Mouse (Mus musculus) MEL (cell line): Measurements from ENCODE around the gene Aldh1l2. TPM values are rescaled to one million over a fixed set of nuclear protein-coding genes. Genes with fewer than 3 reads are reported as not detected.

ENCODE experiments used
- DNase-seq: peaks from one replicate; pipeline ENCODE4 v3.0.0; 2011; ENCODE audit warnings: low read depth, low spot score
- H3K27ac ChIP-seq: 2 replicates; pipeline ENCODE4 v1.5.1; 2012; ENCODE audit warnings: low read depth, mild to moderate bottlenecking, control low read depth, low read length, moderate library complexity; ENCODE audit not compliant: control insufficient read depth
- H3K27me3 ChIP-seq, 2 experiments: fragments of 150-350 bp in 1 of 2; sonication (generic) in 1 of 2; 2 replicates each; pipeline ENCODE4 v1.6.1; 2012; ENCODE audit warnings: low read length in 2 of 2, mild to moderate bottlenecking in 2 of 2, improper control_type of control experiment in 1 of 2, moderate library complexity in 1 of 2; ENCODE audit not compliant: insufficient read depth in 2 of 2, control insufficient read depth in 1 of 2
- H3K36me3 ChIP-seq, 2 experiments: 2 replicates each; pipeline ENCODE4 v1.6.1; 2012 to 2014; ENCODE audit warnings: low read length in 2 of 2, improper control_type of control experiment in 1 of 2, inconsistent platforms in 1 of 2, mild to moderate bottlenecking in 1 of 2; ENCODE audit not compliant: insufficient read depth in 2 of 2, control insufficient read depth in 1 of 2
- H3K4me1 ChIP-seq, 2 experiments: fragments of 150-350 bp in 1 of 2; sonication (generic) in 1 of 2; 2 replicates each; pipeline ENCODE4 v1.6.1; 2012; ENCODE audit warnings: low read length in 2 of 2, improper control_type of control experiment in 1 of 2, mild to moderate bottlenecking in 1 of 2; ENCODE audit not compliant: insufficient read depth in 2 of 2, control insufficient read depth in 1 of 2
- H3K4me3 ChIP-seq, 2 experiments: fragments of 150-350 bp in 1 of 2; sonication (generic) in 1 of 2; 2 replicates each; pipeline ENCODE4 v1.5.1; 2012; ENCODE audit warnings: low read depth in 2 of 2, low read length in 2 of 2, mild to moderate bottlenecking in 2 of 2, moderate library complexity in 2 of 2, control low read depth in 1 of 2, improper control_type of control experiment in 1 of 2; ENCODE audit not compliant: control insufficient read depth in 1 of 2, insufficient read depth in 1 of 2
- H3K79me2 ChIP-seq: 2 replicates; pipeline ENCODE4 v1.6.1; 2012; ENCODE audit warnings: mild to moderate bottlenecking, low read length, moderate library complexity; ENCODE audit not compliant: control insufficient read depth, poor library complexity, insufficient read depth
- H3K9ac ChIP-seq: 2 replicates; pipeline ENCODE4 v1.6.1; 2012; ENCODE audit warnings: low read depth, mild to moderate bottlenecking, control low read depth, low read length, moderate library complexity; ENCODE audit not compliant: control insufficient read depth, poor library complexity, severe bottlenecking
- H3K9me3 ChIP-seq: fragments of 150-350 bp; sonication (generic); replicated peaks from 2 replicates; pipeline ENCODE4 v1.6.1; 2012; ENCODE audit warnings: mild to moderate bottlenecking, low read length, improper control_type of control experiment, moderate library complexity; ENCODE audit not compliant: insufficient read depth
- CHD2 ChIP-seq: IDR thresholded peaks from 2 replicates; pipeline ENCODE4 v1.6.1; 2011; ENCODE audit warnings: low read length, improper control_type of control experiment
- CTCF ChIP-seq, 3 experiments: IDR thresholded peaks in 2 of 3; conservative IDR thresholded peaks in 1 of 3; 2 replicates each; pipeline ENCODE4 v1.5.1; 2011 to 2012; ENCODE audit warnings: low read length in 3 of 3, low read depth in 2 of 3, mild to moderate bottlenecking in 2 of 3, improper control_type of control experiment in 1 of 3, inconsistent platforms in 1 of 3, mixed read lengths in 1 of 3, moderate library complexity in 1 of 3; ENCODE audit not compliant: control insufficient read depth in 1 of 3, insufficient read depth in 1 of 3, poor library complexity in 1 of 3, severe bottlenecking in 1 of 3
- ETS1 ChIP-seq: IDR thresholded peaks from 2 replicates; pipeline ENCODE4 v1.6.1; 2012; ENCODE audit warnings: low read depth, mild to moderate bottlenecking, inconsistent platforms, low read length, improper control_type of control experiment, moderate library complexity
- GABPA ChIP-seq: IDR thresholded peaks from 2 replicates; pipeline ENCODE4 v1.6.1; 2012; ENCODE audit warnings: low read depth, mild to moderate bottlenecking, inconsistent platforms, low read length, improper control_type of control experiment, moderate library complexity
- HCFC1 ChIP-seq: IDR thresholded peaks from 2 replicates; pipeline ENCODE4 v1.6.1; 2012; ENCODE audit warnings: low read depth, mild to moderate bottlenecking, inconsistent platforms, low read length, improper control_type of control experiment, moderate library complexity
- JUND ChIP-seq: IDR thresholded peaks from 2 replicates; pipeline ENCODE4 v1.6.1; 2011; ENCODE audit warnings: low read depth, mild to moderate bottlenecking, improper control_type of control experiment, low read length
- MAFK ChIP-seq: IDR thresholded peaks from 2 replicates; pipeline ENCODE4 v1.6.1; 2011; ENCODE audit warnings: low read depth, mild to moderate bottlenecking, low read length, improper control_type of control experiment, borderline replicate concordance
- MYC ChIP-seq: IDR thresholded peaks from 2 replicates; pipeline ENCODE4 v1.6.1; 2011; ENCODE audit warnings: low read depth, mild to moderate bottlenecking, low read length, improper control_type of control experiment, moderate library complexity
- NRF1 ChIP-seq: IDR thresholded peaks from 2 replicates; pipeline ENCODE4 v1.6.1; 2014; ENCODE audit warnings: low read depth, mild to moderate bottlenecking, inconsistent platforms, low read length, improper control_type of control experiment, moderate library complexity; ENCODE audit not compliant: poor library complexity, insufficient read depth, severe bottlenecking
- SIN3A ChIP-seq: IDR thresholded peaks from 2 replicates; pipeline ENCODE4 v1.6.1; 2012; ENCODE audit warnings: low read length, improper control_type of control experiment, inconsistent platforms
- TAL1 ChIP-seq: IDR thresholded peaks from 2 replicates; pipeline ENCODE4 v1.6.1; 2012; ENCODE audit warnings: mild to moderate bottlenecking, inconsistent platforms, low read length, moderate library complexity, mixed read lengths
- TBP ChIP-seq: IDR thresholded peaks from 2 replicates; pipeline ENCODE4 v1.8.0; 2011; ENCODE audit warnings: low read depth, low read length, improper control_type of control experiment
- USF1 ChIP-seq: IDR thresholded peaks from 2 replicates; pipeline ENCODE4 v1.6.1; 2014; ENCODE audit warnings: low read depth, mild to moderate bottlenecking, inconsistent platforms, low read length, improper control_type of control experiment, moderate library complexity
- polyA plus RNA-seq, 2 experiments: library from polyadenylated mRNA; stranded (reverse) in 1 of 2; unstranded in 1 of 2; fragments of >175 nt in 1 of 2; fragments of >200 nt in 1 of 2; gene quantifications; 2 replicates each; pipeline versions ENCODE4 v1.2.1 to v1.2.4; 2012; ENCODE audit warnings: low replicate concordance in 2 of 2, low read depth in 1 of 2; ENCODE audit not compliant: insufficient read length in 2 of 2, insufficient read depth in 1 of 2, missing spikeins in 1 of 2
- total RNA-seq: library from RNA; depleted of rRNA; stranded (reverse); fragments of 300-350 nt; gene quantifications from 2 replicates; pipeline ENCODE4 v1.2.3, GENCODE M21; 2012

Gene Aldh1l2
- total and polyA plus RNA-seq, 3 experiments: 1.0 to 24.0 (median 6.7) TPM

DNA sequence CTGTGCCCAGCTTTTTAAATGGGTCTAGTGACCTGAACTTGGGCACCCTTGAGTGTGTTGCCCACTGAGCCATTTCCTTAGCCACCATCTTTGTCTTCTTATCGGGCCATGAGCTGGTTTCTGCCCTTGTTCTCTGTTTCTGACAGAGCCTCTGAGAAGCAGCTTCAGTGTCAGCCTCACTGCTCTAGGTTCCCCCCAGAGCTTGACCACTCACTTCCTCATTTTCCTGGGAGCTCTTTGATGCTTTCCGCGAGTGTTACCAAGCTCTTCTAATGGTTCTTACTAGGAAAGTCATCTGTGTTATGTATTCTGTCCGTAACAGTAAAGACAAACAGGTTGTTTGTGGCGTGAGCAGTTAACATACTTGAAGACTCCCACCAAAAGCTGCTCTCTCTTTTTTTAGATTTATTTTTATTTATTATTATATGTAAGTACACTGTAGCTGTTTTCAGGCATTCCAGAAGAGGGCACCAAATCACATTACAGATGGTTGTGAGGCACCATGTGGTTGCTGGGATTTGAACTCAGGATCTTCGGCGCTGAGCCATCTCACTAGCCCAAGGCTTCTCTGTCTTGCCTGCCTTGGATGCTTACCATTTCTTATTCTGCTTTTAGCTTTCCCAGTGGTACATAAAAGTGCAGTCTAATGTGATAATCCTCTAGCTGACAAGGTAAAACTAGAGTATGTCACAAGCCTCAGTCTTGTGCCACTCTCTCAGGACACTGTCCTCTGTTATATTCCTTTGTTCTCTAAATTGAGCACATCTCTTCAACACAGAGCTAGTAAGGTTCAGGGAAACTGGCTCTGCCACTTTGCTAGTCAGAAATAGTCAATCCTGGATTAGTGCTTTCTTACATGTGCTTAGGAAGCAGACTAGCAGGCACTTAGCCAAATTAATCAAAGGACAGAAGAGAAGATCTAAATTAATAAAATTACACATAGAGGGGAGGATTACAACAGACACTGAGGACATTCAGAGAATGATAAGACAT, 31.8 kb upstream of the Aldh1l2 start:
- no peaks in the 10 kb centered on the region for H3K4me1 ChIP-seq
- H3K79me2 ChIP-seq: no peaks in the 10 kb centered on the region
- no peaks in the 10 kb centered on the region for H3K27me3 ChIP-seq
- peaks cover 0 to 8% of the 10 kb centered on the region in 2 experiments; a peak in 2 of 4 replicates for H3K36me3 ChIP-seq
- H3K27ac ChIP-seq: no peak overlapping the region
- no peak overlapping the region for H3K4me3 ChIP-seq
- H3K9ac ChIP-seq: no peak overlapping the region
- no peaks in the 10 kb centered on the region for H3K9me3 ChIP-seq
- peak; percentile 56 for DNase-seq
- peak in 1 of 3 experiments; percentile 9; a peak in 1 of 6 replicates for TF ChIP-seq CTCF (IDR thresholded peaks at IDR 0.05 in 2 of 3, conservative IDR thresholded peaks at IDR 0.05 in 1 of 3; ENCODE audit: control insufficient read depth in 1 of 3, insufficient read depth in 1 of 3, low read depth in 2 of 3, low read length in 3 of 3, poor library complexity in 1 of 3, severe bottlenecking in 1 of 3)
- TF ChIP-seq TBP: no peak
- TF ChIP-seq MYC: 0 out of 2 replicates have a peak, but pooled peaks have one; percentile 47
- no peak for TF ChIP-seq HCFC1

- no peaks in the 10 kb centered on the region for H3K79me2 ChIP-seq
- no peaks in the 10 kb centered on the region for H3K9me3 ChIP-seq
- H3K27ac ChIP-seq: no peak overlapping the region
- DNase-seq: no peak
- peaks cover 0 to 8% of the 10 kb centered on the region in 2 experiments; a peak in 2 of 4 replicates for H3K36me3 ChIP-seq
- no peak overlapping the region for H3K9ac ChIP-seq
- no peaks in the 10 kb centered on the region for H3K4me1 ChIP-seq
- H3K27me3 ChIP-seq: no peaks in the 10 kb centered on the region
- TF ChIP-seq SIN3A (no peak), GABPA (no peak), TAL1 (no peak), JUND (no peak), USF1 (no peak), CHD2 (no peak), MAFK (no peak), MYC (no peak), NRF1 (no peak), ETS1 (no peak)
- H3K4me3 ChIP-seq: no peak overlapping the region
Measured at GRCm38 (mm10) chr10:83563005-83563404, 29.1 kb upstream of the Aldh1l2 start.
